Mouse (Mus musculus): ENCODE results near the gene Smap1. TPM values are rescaled to one million over a fixed set of nuclear protein-coding genes. Genes with fewer than 3 reads are reported as not detected.
"Not testable (repeated sequence)": the region's sequence is repeated elsewhere in the genome, so short reads cannot be mapped to it uniquely, and the experiment has no call there.

Gene Smap1
- 10 to 100 TPM; 21.7 to 26.5 (median 23.9) TPM for total RNA-seq (2022)

- peak; percentile 43 to 76 for DNase-seq (ENCODE audit: low spot score in 2 of 2)
These were observed at the start of gene Smap1 for GRCm38 (mm10) chr1:23921711-23922529. TSS of gene Smap1 (minus strand) at chr1:23922317.

GRCm38 (mm10) chr1:23971159-23971558 lies 49.0 kb upstream of the Smap1 start:
- DNase-seq (ENCODE audit: low spot score in 2 of 2) = not testable (repeated sequence)

GRCm38 (mm10) chr1:23968027-23968725 lies 46.1 kb upstream of the Smap1 start:
- no peak for DNase-seq (ENCODE audit: low spot score in 2 of 2)

GRCm38 (mm10) chr1:23966226-23966625 lies 44.1 kb upstream of the Smap1 start:
- DNase-seq (ENCODE audit: low spot score in 2 of 2) = no peak

GRCm38 (mm10) chr1:23959415-23959732 lies 37.3 kb upstream of the Smap1 start:
- no peak for DNase-seq (ENCODE audit: low spot score in 2 of 2)

GRCm38 (mm10) chr1:23958668-23959414 lies 36.7 kb upstream of the Smap1 start:
- no peak for DNase-seq (ENCODE audit: low spot score in 2 of 2)

GRCm38 (mm10) chr1:23958101-23958500 lies 36.0 kb upstream of the Smap1 start:
- DNase-seq (ENCODE audit: low spot score in 2 of 2) = no peak

GRCm38 (mm10) chr1:23955539-23955938 lies 33.4 kb upstream of the Smap1 start:
- no peak for DNase-seq (ENCODE audit: low spot score in 2 of 2)

- DNase-seq (ENCODE audit: low spot score in 2 of 2) = no peak
These were observed 31.8 kb upstream of the Smap1 start for GRCm38 (mm10) chr1:23953921-23954320.

- DNase-seq (ENCODE audit: low spot score in 2 of 2) = no peak
These were observed 26.9 kb upstream of the Smap1 start for GRCm38 (mm10) chr1:23948778-23949699.

- no peak for DNase-seq (ENCODE audit: low spot score in 2 of 2)
These were observed 26.2 kb upstream of the Smap1 start for GRCm38 (mm10) chr1:23948290-23948689.

- DNase-seq (ENCODE audit: low spot score in 2 of 2) = no peak
These were observed 22.0 kb upstream of the Smap1 start for GRCm38 (mm10) chr1:23944076-23944475.

- no peak for DNase-seq (ENCODE audit: low spot score in 2 of 2)
These were observed 21.2 kb upstream of the Smap1 start for GRCm38 (mm10) chr1:23943146-23943940.

- no peak for DNase-seq (ENCODE audit: low spot score in 2 of 2)
These were observed 13.3 kb upstream of the Smap1 start for GRCm38 (mm10) chr1:23935408-23935762.

GRCm38 (mm10) chr1:23934669-23935407 lies 12.7 kb upstream of the Smap1 start:
- no peak for DNase-seq (ENCODE audit: low spot score in 2 of 2)

- DNase-seq (ENCODE audit: low spot score in 2 of 2) = no peak
These were observed 7.3 kb upstream of the Smap1 start for GRCm38 (mm10) chr1:23929410-23929809.

- no peak for DNase-seq (ENCODE audit: low spot score in 2 of 2)
These were observed 6.3 kb upstream of the Smap1 start for GRCm38 (mm10) chr1:23928371-23928770.

GRCm38 (mm10) chr1:23923779-23924708 lies 1.9 kb upstream of the Smap1 start:
- no peak for DNase-seq (ENCODE audit: low spot score in 2 of 2)

- DNase-seq (ENCODE audit: low spot score in 2 of 2) = no peak
These were observed 390 bp upstream of the Smap1 start for GRCm38 (mm10) chr1:23922530-23922884.
